Mouse (Mus musculus) limb, embryonic 11.5 days (tissue): Measurements from ENCODE around the gene Lrrc1. TPM values are rescaled to one million over a fixed set of nuclear protein-coding genes. Genes with fewer than 3 reads are reported as not detected.

Experiments
- ATAC-seq: fragments of 200-750 bp; cut with Nextera tagmentation; 2 replicates; pipeline ENCODE4 v1.8.0; 2017; ENCODE audit warnings: low read depth; ENCODE audit not compliant: insufficient number of reproducible peaks, low FRiP score, low TSS enrichment
- DNase-seq: peaks from one replicate; pipeline ENCODE4 v3.0.0-alpha.2; 2015; ENCODE audit warnings: low spot score
- H3K27ac ChIP-seq: fragments of 300-500 bp; sonication (generic); replicated peaks from 2 replicates; pipeline ENCODE4 v1.5.1; 2014; ENCODE audit warnings: low read depth, mild to moderate bottlenecking, low read length
- H3K27me3 ChIP-seq: fragments of 300-500 bp; sonication (generic); 2 replicates; pipeline ENCODE4 v1.6.1; 2014; ENCODE audit warnings: mild to moderate bottlenecking, low read length, mixed read lengths; ENCODE audit not compliant: control insufficient read depth, insufficient read depth
- H3K36me3 ChIP-seq: fragments of 300-500 bp; sonication (generic); 2 replicates; pipeline ENCODE4 v1.6.1; 2014; ENCODE audit warnings: mild to moderate bottlenecking, low read length, moderate library complexity, mixed read lengths; ENCODE audit not compliant: control insufficient read depth, insufficient read depth
- H3K4me1 ChIP-seq: fragments of 300-500 bp; sonication (generic); 2 replicates; pipeline ENCODE4 v1.6.1; 2014; ENCODE audit warnings: low read length, mixed read lengths; ENCODE audit not compliant: control insufficient read depth, insufficient read depth
- H3K4me2 ChIP-seq: fragments of 300-500 bp; sonication (generic); 2 replicates; pipeline ENCODE4 v1.6.1; 2014; ENCODE audit warnings: low read depth, mild to moderate bottlenecking, moderate library complexity; ENCODE audit not compliant: severe bottlenecking
- H3K4me3 ChIP-seq: fragments of 300-500 bp; sonication (generic); 2 replicates; pipeline ENCODE4 v1.5.1; 2014; ENCODE audit warnings: low read depth, low read length
- H3K9ac ChIP-seq: fragments of 300-500 bp; sonication (generic); 2 replicates; pipeline ENCODE4 v1.6.1; 2014; ENCODE audit warnings: mild to moderate bottlenecking, low read length
- H3K9me3 ChIP-seq: fragments of 300-500 bp; sonication (generic); 2 replicates; pipeline ENCODE4 v1.6.1; 2016; ENCODE audit warnings: low read length; ENCODE audit not compliant: control insufficient read depth
- WGBS: fragments of 180-500 bp; shearing (Covaris S2); extraction: QIAGEN DNeasy Blood & Tissue Kit; methylation state at CpG from one replicate; pipeline ENCODE4 v1.1.7; 2014; 5-methylcytosine and 5-hydroxymethylcytosine counted together
- polyA plus RNA-seq: library from polyadenylated mRNA; unstranded; fragments of >200 nt; fragmentation: Nextera tagmentation; extraction: Ambion mirVana; gene quantifications from 2 replicates; pipeline ENCODE4 v1.2.1, GENCODE M21; 2014

The Lrrc1 gene
- polyA plus RNA-seq, 1 experiment from 2014 or later = 7.1 TPM

- H3K27ac ChIP-seq = no peak overlapping the region
- no peak overlapping the region for H3K9ac ChIP-seq
- no peaks in the 10 kb centered on the region for H3K27me3 ChIP-seq
- H3K36me3 ChIP-seq = no peaks in the 10 kb centered on the region
- H3K9me3 ChIP-seq = no peaks in the 10 kb centered on the region
- no peak for ATAC-seq
- no peak overlapping the region for H3K4me2 ChIP-seq
- no peak overlapping the region for H3K4me3 ChIP-seq
- WGBS = 60% methylated on average over 7 of the region's 7 CpGs
- peak; percentile 63 for DNase-seq
- H3K4me1 ChIP-seq = no peaks in the 10 kb centered on the region
Measured at GRCm38 (mm10) chr9:77406906-77407305, 137.8 kb downstream of the Lrrc1 start.

- DNase-seq = no peak
- 89% methylated on average over 4 of the region's 4 CpGs for WGBS
- no peaks in the 10 kb centered on the region for H3K36me3 ChIP-seq
- no peak for ATAC-seq
- H3K27me3 ChIP-seq = no peaks in the 10 kb centered on the region
- H3K4me3 ChIP-seq = no peak overlapping the region
- no peak overlapping the region for H3K9ac ChIP-seq
- no peaks in the 10 kb centered on the region for H3K4me1 ChIP-seq
- no peak overlapping the region for H3K4me2 ChIP-seq
- H3K27ac ChIP-seq = no peak overlapping the region
- no peaks in the 10 kb centered on the region for H3K9me3 ChIP-seq
Measured at GRCm38 (mm10) chr9:77404458-77404857, 140.2 kb downstream of the Lrrc1 start.

- DNase-seq = no peak
- H3K36me3 ChIP-seq = no peaks in the 10 kb centered on the region
- H3K9ac ChIP-seq = no peak overlapping the region
- H3K4me1 ChIP-seq = no peaks in the 10 kb centered on the region
- ATAC-seq = no peak
- 90% methylated on average over 6 of the region's 6 CpGs for WGBS
- H3K9me3 ChIP-seq = no peaks in the 10 kb centered on the region
- no peak overlapping the region for H3K4me3 ChIP-seq
- H3K27me3 ChIP-seq = no peaks in the 10 kb centered on the region
- H3K4me2 ChIP-seq = no peak overlapping the region
- no peak overlapping the region for H3K27ac ChIP-seq
Measured at GRCm38 (mm10) chr9:77403961-77404360, 140.7 kb downstream of the Lrrc1 start.

DNA sequence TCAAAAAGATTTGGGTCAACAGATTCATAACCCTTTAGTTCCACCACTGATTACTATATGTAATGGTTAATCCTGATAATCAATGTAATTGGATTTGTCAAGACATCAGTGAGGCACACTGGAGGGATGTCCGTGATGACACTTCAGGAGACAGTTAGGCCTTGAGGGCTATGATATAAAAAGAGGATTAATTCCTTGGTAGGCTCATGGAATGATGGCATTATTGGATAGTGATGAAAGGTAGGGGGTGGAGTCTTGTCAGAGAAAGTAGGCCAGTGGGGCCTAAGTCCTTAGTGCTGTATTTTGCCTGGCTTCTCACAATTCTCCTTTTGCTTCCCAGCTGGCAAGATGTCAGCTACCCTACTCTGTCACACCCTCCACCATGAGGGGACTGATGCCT lies 141.7 kb downstream of the Lrrc1 start:
- DNase-seq (no peak), ATAC-seq (no peak)
- no peaks in the 10 kb centered on the region for H3K9me3 ChIP-seq
- H3K4me1 ChIP-seq = no peaks in the 10 kb centered on the region
- no peak overlapping the region for H3K4me3 ChIP-seq
- H3K36me3 ChIP-seq = no peaks in the 10 kb centered on the region
- 87% methylated on average over 1 of the region's 1 CpGs for WGBS
- no peak overlapping the region for H3K4me2 ChIP-seq
- H3K27me3 ChIP-seq = no peaks in the 10 kb centered on the region
- H3K9ac ChIP-seq = no peak overlapping the region
- no peak overlapping the region for H3K27ac ChIP-seq

DNA sequence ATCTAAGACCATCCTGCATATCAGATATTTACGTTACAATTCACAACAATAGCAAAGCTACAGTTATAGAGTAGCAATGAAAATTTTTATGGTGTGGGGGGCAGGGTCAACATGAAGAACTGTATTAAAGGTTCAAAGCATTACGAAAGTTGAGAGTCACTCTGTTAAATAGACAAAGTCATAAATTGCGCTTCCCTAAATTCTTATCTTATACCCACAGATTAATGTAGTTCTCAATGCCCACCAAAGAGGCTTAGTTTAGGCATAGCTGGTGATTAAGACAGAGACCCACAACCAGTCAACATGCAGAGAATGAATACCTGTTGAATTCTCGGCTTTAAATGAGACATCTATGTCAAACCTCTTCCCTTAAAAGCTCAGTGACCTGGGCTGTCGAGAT lies 144.9 kb downstream of the Lrrc1 start:
- Histone ChIP-seq H3K9me3 (no peaks in the 10 kb centered on the region), H3K27me3 (no peaks in the 10 kb centered on the region), H3K4me1 (no peaks in the 10 kb centered on the region), H3K4me2 (no peak overlapping the region), H3K36me3 (no peaks in the 10 kb centered on the region), H3K9ac (no peak overlapping the region), H3K4me3 (no peak overlapping the region), H3K27ac (no peak overlapping the region)
- 93% methylated on average over 5 of the region's 5 CpGs for WGBS
- ATAC-seq (no peak), DNase-seq (no peak)

DNA sequence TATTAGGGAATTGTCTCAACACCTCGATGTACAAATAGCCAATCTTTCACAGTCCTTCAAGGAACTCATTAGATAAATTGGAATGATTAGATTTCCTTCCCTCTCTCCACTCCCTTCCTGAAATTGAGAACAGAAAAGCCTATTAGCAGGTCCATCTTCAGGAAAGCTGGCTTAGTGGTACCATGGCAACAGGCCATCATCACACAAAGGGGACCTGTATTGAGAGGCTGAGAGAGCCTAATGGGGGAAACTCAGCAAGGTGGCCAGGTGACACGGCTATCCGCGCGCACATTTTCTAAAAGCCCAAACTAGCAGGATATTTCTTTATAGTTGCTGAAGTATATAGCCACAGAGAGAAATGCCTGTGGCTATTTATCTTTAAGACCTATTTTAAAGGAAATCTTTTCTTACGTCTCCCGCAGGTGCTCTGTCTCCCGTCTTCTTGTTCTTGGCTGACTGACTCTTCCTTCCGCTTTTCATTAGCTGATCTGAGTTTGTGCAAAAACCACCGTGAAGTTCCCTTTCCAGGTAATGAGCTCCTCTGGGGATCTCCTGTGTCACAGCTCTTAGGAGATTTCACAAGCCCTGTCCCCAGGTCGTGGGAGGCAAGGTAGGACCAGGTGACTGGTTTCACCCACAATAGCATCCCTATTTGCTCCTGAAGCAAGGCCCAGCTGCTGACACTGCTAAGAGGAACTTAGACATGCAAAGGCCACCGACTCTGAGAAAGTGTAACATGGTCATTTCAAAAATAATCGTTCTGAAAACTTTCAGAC lies 145.6 kb downstream of the Lrrc1 start:
- no peaks in the 10 kb centered on the region for H3K27me3 ChIP-seq
- no peak overlapping the region for H3K4me2 ChIP-seq
- no peaks in the 10 kb centered on the region for H3K4me1 ChIP-seq
- no peaks in the 10 kb centered on the region for H3K9me3 ChIP-seq
- ATAC-seq = no peak
- no peak overlapping the region for H3K27ac ChIP-seq
- no peak overlapping the region for H3K4me3 ChIP-seq
- WGBS = 72% methylated on average over 13 of the region's 13 CpGs
- no peaks in the 10 kb centered on the region for H3K36me3 ChIP-seq
- no peak overlapping the region for H3K9ac ChIP-seq
- DNase-seq = peak; percentile 33

DNA sequence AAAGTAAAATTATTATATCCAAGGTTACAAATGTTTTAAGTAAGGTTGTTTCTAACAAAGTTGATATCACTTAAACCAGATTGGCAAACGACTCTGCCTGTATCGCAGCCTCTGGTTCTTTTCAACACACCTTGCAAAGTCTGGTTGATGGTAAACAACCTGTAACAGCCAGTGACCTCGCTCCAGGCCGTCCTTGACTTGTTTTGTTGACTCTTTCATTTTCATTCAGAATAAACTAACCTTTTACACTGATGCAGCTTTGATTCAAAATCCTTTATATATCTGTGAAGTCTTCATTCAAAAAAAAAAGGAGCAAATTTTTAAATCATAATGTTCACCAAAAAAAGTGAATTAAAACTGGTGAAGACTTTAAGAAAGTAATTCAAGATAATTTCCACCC lies 147.6 kb downstream of the Lrrc1 start:
- no peak overlapping the region for H3K4me3 ChIP-seq
- no peaks in the 10 kb centered on the region for H3K4me1 ChIP-seq
- H3K9me3 ChIP-seq = no peaks in the 10 kb centered on the region
- ATAC-seq = no peak
- H3K27ac ChIP-seq = no peak overlapping the region
- no peak overlapping the region for H3K9ac ChIP-seq
- WGBS = 57% methylated on average over 4 of the region's 4 CpGs
- no peaks in the 10 kb centered on the region for H3K36me3 ChIP-seq
- H3K4me2 ChIP-seq = no peak overlapping the region
- DNase-seq = no peak
- no peaks in the 10 kb centered on the region for H3K27me3 ChIP-seq

DNA sequence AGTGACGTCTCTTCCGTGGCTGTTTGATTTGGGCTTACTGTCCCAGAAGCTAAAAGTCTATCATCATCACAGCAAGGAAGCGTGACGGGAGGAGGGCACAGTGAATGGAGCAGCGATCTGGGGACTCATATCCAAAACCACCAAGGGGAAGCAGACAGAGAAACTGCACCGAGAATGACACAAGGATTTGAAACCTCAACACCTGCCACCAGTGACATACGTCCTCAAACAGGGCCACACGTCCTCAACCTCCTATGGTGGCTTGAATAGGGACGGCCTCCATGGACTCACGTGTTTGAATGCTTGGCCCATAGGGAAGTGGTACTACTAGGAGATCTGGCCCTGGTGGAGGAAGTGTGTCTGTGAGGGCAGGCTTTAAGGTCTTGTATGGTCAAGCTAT lies 153.4 kb downstream of the Lrrc1 start:
- Histone ChIP-seq H3K4me2 (no peak overlapping the region), H3K27ac (no peak overlapping the region), H3K9ac (no peak overlapping the region), H3K36me3 (no peaks in the 10 kb centered on the region), H3K27me3 (no peaks in the 10 kb centered on the region), H3K4me1 (no peaks in the 10 kb centered on the region), H3K9me3 (no peaks in the 10 kb centered on the region), H3K4me3 (no peak overlapping the region)
- ATAC-seq = no peak
- 91% methylated on average over 10 of the region's 10 CpGs for WGBS
- DNase-seq = no peak

DNA sequence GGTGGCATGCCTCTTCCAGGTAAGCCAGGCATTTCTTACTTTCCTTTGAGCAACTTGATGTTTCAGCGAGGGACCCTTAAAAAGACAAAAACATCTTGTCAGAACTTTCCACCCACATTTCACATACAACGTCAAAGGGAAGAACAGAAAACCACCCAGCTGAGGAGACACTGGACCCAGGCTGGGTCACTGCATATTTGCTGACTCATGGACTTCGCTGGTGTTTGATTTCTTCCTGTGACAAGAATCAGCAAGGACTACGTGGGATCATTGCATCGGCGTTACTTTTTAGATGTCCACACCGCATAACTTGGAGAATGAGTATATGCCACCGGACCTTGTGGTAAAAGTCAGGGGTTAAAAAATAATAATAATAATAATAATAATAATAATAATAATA lies 155.7 kb downstream of the Lrrc1 start:
- 94% methylated on average over 8 of the region's 8 CpGs for WGBS
- no peaks in the 10 kb centered on the region for H3K4me1 ChIP-seq
- no peak overlapping the region for H3K27ac ChIP-seq
- no peak overlapping the region for H3K4me2 ChIP-seq
- ATAC-seq (no peak), DNase-seq (no peak)
- no peak overlapping the region for H3K4me3 ChIP-seq
- no peaks in the 10 kb centered on the region for H3K9me3 ChIP-seq
- H3K9ac ChIP-seq = no peak overlapping the region
- H3K27me3 ChIP-seq = no peaks in the 10 kb centered on the region
- H3K36me3 ChIP-seq = no peaks in the 10 kb centered on the region
